Mouse (Mus musculus): ENCODE data around the gene Fem1a. TPM values are rescaled to one million over a fixed set of nuclear protein-coding genes. Genes with fewer than 3 reads are reported as not detected.
A peak's percentile ranks its signal among the peaks of the same experiment; 100 is the strongest.

Gene Fem1a
- polyA plus RNA-seq, 1 experiment from 2014 or later, result 19.3 TPM

DNA sequence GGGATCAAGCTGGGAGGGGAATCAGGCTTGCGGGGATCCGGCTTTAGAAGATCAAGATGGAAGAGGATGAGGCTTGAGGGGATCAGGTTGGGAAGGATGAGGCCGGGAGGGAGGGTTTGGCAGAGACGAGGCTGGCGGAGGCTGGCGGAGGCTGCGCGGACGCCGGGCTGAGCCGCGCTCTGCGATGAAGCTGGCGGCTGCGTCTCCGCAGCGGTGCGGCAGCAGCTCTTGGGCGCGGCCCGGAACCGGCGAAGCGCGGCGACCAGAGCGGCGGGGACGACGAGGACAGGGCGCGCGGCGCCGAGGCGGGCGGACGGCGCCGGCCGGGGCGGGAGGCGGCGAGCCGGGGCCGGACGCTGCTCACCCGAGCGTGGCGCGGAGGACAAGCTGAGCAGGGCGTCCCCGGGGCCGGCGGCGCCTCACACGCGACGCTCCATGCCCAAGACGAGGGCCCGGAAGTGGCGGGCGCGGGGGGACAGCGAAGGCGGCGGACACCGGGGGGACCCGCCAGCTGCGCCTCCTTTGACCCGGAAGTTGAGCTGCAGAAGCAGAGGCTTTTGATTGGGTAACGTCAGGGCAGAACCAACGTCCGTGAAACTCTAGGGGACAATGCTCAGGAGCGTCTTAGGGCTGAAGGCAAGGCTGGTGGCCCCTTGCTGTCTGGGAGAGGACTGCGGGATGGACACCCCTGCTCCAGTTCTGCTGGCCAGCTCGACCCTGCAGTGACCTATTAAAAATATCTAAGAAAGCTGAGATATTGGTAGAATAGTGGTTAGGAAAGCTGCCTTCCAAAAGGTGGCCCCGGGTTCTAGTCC lies 38.0 kb upstream of the Fem1a start, which contains the start of gene Dpp9:
TSS of gene Dpp9 (minus strand) at position 529 of the 815 bp plus-strand sequence.
- peaks cover 2% of the 10 kb centered on the region; the same call in 1 of the 2 replicates for H3K36me3 ChIP-seq (ENCODE audit: control insufficient read depth, insufficient read depth, low read length)
- H3K4me3 ChIP-seq (ENCODE audit: low read depth, low read length), result peak within 1 kb of the TSS; percentile 90
- H3K27me3 ChIP-seq (ENCODE audit: control insufficient read depth, insufficient read depth, low read length), result no peaks in the 10 kb centered on the region
- no peaks in the 10 kb centered on the region for H3K9me3 ChIP-seq (replicated peaks; ENCODE audit: control insufficient read depth, low read length)
- peak; percentile 98 for ATAC-seq (replicated peaks; ENCODE audit: insufficient number of reproducible peaks, low FRiP score, low TSS enrichment)
- H3K4me1 ChIP-seq (ENCODE audit: control insufficient read depth, insufficient read depth, low read length), result peaks cover 14% of the 10 kb centered on the region
- peak within 1 kb of the TSS; percentile 94 for H3K9ac ChIP-seq (ENCODE audit: low read depth, low read length)
- H3K27ac ChIP-seq (ENCODE audit: low read depth, low read length), result peak within 1 kb of the TSS; percentile 46; the same call in 1 of the 2 replicates
- under 1% methylated on average over 45 of the region's 78 CpGs for WGBS (ENCODE audit: insufficient replicate concordance)
- H3K4me2 ChIP-seq, result peak within 1 kb of the TSS; percentile 87

GRCm38 (mm10) chr17:56219251-56219650 lies 37.4 kb upstream of the Fem1a start:
- peak; percentile 4; the same call in 1 of the 2 replicates for ATAC-seq (replicated peaks; ENCODE audit: insufficient number of reproducible peaks, low FRiP score, low TSS enrichment)
- peaks cover 2% of the 10 kb centered on the region; the same call in 1 of the 2 replicates for H3K36me3 ChIP-seq (ENCODE audit: control insufficient read depth, insufficient read depth, low read length)
- peak overlapping the region; percentile 87 for H3K4me2 ChIP-seq
- no peaks in the 10 kb centered on the region for H3K27me3 ChIP-seq (ENCODE audit: control insufficient read depth, insufficient read depth, low read length)
- 39% methylated on average over 12 of the region's 12 CpGs for WGBS (ENCODE audit: insufficient replicate concordance)
- H3K9me3 ChIP-seq (replicated peaks; ENCODE audit: control insufficient read depth, low read length), result no peaks in the 10 kb centered on the region
- H3K9ac ChIP-seq (ENCODE audit: low read depth, low read length), result peak overlapping the region; percentile 94
- peak overlapping the region; percentile 90 for H3K4me3 ChIP-seq (ENCODE audit: low read depth, low read length)
- H3K27ac ChIP-seq (ENCODE audit: low read depth, low read length), result no peak overlapping the region
- peaks cover 14% of the 10 kb centered on the region for H3K4me1 ChIP-seq (ENCODE audit: control insufficient read depth, insufficient read depth, low read length)

DNA sequence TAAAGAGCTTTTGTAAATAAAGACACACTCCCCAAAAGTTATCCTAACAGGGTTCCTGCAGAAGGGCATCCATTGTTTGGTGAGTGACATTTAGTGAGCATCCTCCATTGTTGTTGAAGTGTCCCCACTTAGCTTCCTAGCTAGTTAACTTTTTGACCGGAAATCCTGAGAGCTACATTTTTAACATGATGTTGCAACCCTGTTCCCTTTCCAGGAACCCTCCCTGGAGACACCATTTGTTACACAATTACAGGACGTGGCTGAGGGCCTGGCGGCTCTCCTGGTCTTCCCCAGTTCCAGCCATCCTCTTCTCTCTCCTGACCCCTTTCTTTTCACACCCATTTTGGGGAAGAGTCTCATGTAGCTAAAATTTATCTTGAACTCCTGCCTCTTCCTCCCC lies 36.8 kb upstream of the Fem1a start:
- no peaks in the 10 kb centered on the region for H3K9me3 ChIP-seq (replicated peaks; ENCODE audit: control insufficient read depth, low read length)
- H3K36me3 ChIP-seq (ENCODE audit: control insufficient read depth, insufficient read depth, low read length), result peaks cover 2% of the 10 kb centered on the region; the same call in 1 of the 2 replicates
- H3K9ac ChIP-seq (ENCODE audit: low read depth, low read length), result no peak overlapping the region
- peak overlapping the region; percentile 87; the same call in 1 of the 2 replicates for H3K4me2 ChIP-seq
- no peak for ATAC-seq (replicated peaks; ENCODE audit: insufficient number of reproducible peaks, low FRiP score, low TSS enrichment)
- H3K4me1 ChIP-seq (ENCODE audit: control insufficient read depth, insufficient read depth, low read length), result peaks cover 14% of the 10 kb centered on the region
- no peak overlapping the region for H3K27ac ChIP-seq (ENCODE audit: low read depth, low read length)
- 54% methylated on average over 3 of the region's 3 CpGs for WGBS (ENCODE audit: insufficient replicate concordance)
- H3K27me3 ChIP-seq (ENCODE audit: control insufficient read depth, insufficient read depth, low read length), result no peaks in the 10 kb centered on the region
- no peak overlapping the region for H3K4me3 ChIP-seq (ENCODE audit: low read depth, low read length)

DNA sequence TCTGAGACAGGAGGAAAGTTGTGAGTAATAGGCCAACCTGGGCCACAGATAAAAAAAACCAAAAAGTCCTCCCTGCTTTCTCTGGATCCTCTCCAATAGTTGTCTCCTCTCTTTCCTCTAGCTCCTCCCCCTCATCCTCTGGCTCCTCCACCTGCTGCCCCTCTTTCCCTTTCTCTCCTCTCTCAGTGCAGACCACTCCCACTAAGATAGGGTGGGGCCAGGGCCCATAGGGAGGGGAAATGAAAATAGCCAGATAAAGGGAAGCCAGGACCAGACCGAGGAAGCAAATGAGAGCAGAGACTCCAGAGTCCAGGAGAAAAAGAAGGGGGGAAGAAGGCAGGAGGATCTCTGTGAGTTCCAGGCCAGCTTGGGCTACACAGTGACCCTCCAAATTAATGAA lies 31.7 kb upstream of the Fem1a start:
- Histone ChIP-seq H3K4me2 (no peak overlapping the region), H3K4me1 (ENCODE audit: control insufficient read depth, insufficient read depth, low read length) (no peaks in the 10 kb centered on the region), H3K4me3 (ENCODE audit: low read depth, low read length) (no peak overlapping the region), H3K27ac (ENCODE audit: low read depth, low read length) (no peak overlapping the region), H3K36me3 (ENCODE audit: control insufficient read depth, insufficient read depth, low read length) (no peaks in the 10 kb centered on the region), H3K9ac (ENCODE audit: low read depth, low read length) (no peak overlapping the region), H3K9me3 (replicated peaks; ENCODE audit: control insufficient read depth, low read length) (no peaks in the 10 kb centered on the region), H3K27me3 (ENCODE audit: control insufficient read depth, insufficient read depth, low read length) (no peaks in the 10 kb centered on the region)
- no peak for ATAC-seq (replicated peaks; ENCODE audit: insufficient number of reproducible peaks, low FRiP score, low TSS enrichment)
- WGBS (ENCODE audit: insufficient replicate concordance), result 17% methylated on average over 1 of the region's 1 CpGs

DNA sequence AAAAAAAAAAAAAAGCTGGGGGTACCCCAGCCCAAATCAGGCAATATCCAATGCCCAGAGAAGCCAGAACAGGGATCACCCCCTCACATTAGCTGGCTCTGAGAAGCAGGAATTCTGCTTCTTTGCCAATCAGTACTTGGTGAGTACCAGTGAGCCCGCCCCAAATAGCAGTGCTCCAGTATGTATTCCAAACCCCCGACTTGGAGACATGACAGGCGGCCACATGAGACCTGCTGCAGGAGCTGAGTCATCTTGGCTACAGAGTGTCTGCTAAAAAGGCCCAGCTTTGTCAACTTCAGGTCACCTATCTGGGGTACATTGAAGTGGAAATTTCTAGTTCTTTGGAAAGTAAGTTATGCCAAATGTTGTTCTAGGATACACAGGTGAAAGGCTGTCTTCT lies 30.0 kb upstream of the Fem1a start:
- Histone ChIP-seq H3K36me3 (ENCODE audit: control insufficient read depth, insufficient read depth, low read length) (no peaks in the 10 kb centered on the region), H3K27ac (ENCODE audit: low read depth, low read length) (no peak overlapping the region), H3K4me1 (ENCODE audit: control insufficient read depth, insufficient read depth, low read length) (no peaks in the 10 kb centered on the region), H3K4me3 (ENCODE audit: low read depth, low read length) (no peak overlapping the region), H3K9ac (ENCODE audit: low read depth, low read length) (no peak overlapping the region), H3K9me3 (replicated peaks; ENCODE audit: control insufficient read depth, low read length) (no peaks in the 10 kb centered on the region), H3K4me2 (no peak overlapping the region), H3K27me3 (ENCODE audit: control insufficient read depth, insufficient read depth, low read length) (no peaks in the 10 kb centered on the region)
- 60% methylated on average over 3 of the region's 3 CpGs for WGBS (ENCODE audit: insufficient replicate concordance)
- ATAC-seq (replicated peaks; ENCODE audit: insufficient number of reproducible peaks, low FRiP score, low TSS enrichment), result no peak

- Histone ChIP-seq H3K36me3 (ENCODE audit: control insufficient read depth, insufficient read depth, low read length) (no peaks in the 10 kb centered on the region), H3K9ac (ENCODE audit: low read depth, low read length) (no peak overlapping the region), H3K4me2 (no peak overlapping the region), H3K4me3 (ENCODE audit: low read depth, low read length) (no peak overlapping the region), H3K27me3 (ENCODE audit: control insufficient read depth, insufficient read depth, low read length) (no peaks in the 10 kb centered on the region), H3K27ac (ENCODE audit: low read depth, low read length) (no peak overlapping the region), H3K4me1 (ENCODE audit: control insufficient read depth, insufficient read depth, low read length) (peaks cover 4% of the 10 kb centered on the region; the same call in 1 of the 2 replicates), H3K9me3 (replicated peaks; ENCODE audit: control insufficient read depth, low read length) (no peaks in the 10 kb centered on the region)
- WGBS (ENCODE audit: insufficient replicate concordance), result 54% methylated on average over 10 of the region's 10 CpGs
- ATAC-seq (replicated peaks; ENCODE audit: insufficient number of reproducible peaks, low FRiP score, low TSS enrichment), result no peak
Observed at GRCm38 (mm10) chr17:56229943-56230342, 26.7 kb upstream of the Fem1a start.

DNA sequence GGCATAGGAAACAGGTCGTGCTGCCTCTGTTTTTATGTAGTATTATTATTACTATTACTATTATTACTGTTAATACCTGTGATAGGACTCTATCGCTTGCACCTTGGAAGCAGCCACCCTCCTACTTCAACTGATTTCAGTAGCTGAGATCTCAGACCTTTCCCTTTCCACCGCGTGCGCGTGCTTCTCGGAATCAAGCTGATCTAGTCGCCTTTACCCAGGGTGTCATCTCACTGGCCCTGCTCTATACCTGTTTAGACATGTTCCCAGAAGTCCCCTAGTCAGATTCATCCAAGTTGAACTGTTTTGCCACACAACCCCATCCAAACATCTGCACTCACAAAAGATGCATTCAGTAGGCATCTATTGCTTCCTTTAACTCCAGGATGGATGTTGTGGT lies 23.2 kb upstream of the Fem1a start:
- Histone ChIP-seq H3K4me1 (ENCODE audit: control insufficient read depth, insufficient read depth, low read length) (peaks cover 4% of the 10 kb centered on the region; the same call in 1 of the 2 replicates), H3K9me3 (replicated peaks; ENCODE audit: control insufficient read depth, low read length) (no peaks in the 10 kb centered on the region), H3K4me3 (ENCODE audit: low read depth, low read length) (no peak overlapping the region), H3K9ac (ENCODE audit: low read depth, low read length) (no peak overlapping the region), H3K4me2 (no peak overlapping the region), H3K27me3 (ENCODE audit: control insufficient read depth, insufficient read depth, low read length) (no peaks in the 10 kb centered on the region), H3K36me3 (ENCODE audit: control insufficient read depth, insufficient read depth, low read length) (no peaks in the 10 kb centered on the region), H3K27ac (ENCODE audit: low read depth, low read length) (no peak overlapping the region)
- 48% methylated on average over 8 of the region's 8 CpGs for WGBS (ENCODE audit: insufficient replicate concordance)
- ATAC-seq (replicated peaks; ENCODE audit: insufficient number of reproducible peaks, low FRiP score, low TSS enrichment), result no peak

- H3K36me3 ChIP-seq (ENCODE audit: control insufficient read depth, insufficient read depth, low read length), result no peaks in the 10 kb centered on the region
- H3K9ac ChIP-seq (ENCODE audit: low read depth, low read length), result no peak overlapping the region
- peak; percentile 42; the same call in 1 of the 2 replicates for ATAC-seq (replicated peaks; ENCODE audit: insufficient number of reproducible peaks, low FRiP score, low TSS enrichment)
- WGBS (ENCODE audit: insufficient replicate concordance), result 5% methylated on average over 14 of the region's 14 CpGs
- H3K4me3 ChIP-seq (ENCODE audit: low read depth, low read length), result no peak overlapping the region
- H3K27me3 ChIP-seq (ENCODE audit: control insufficient read depth, insufficient read depth, low read length), result no peaks in the 10 kb centered on the region
- H3K27ac ChIP-seq (ENCODE audit: low read depth, low read length), result no peak overlapping the region
- peaks cover 4% of the 10 kb centered on the region; the same call in 1 of the 2 replicates for H3K4me1 ChIP-seq (ENCODE audit: control insufficient read depth, insufficient read depth, low read length)
- no peak overlapping the region for H3K4me2 ChIP-seq
- no peaks in the 10 kb centered on the region for H3K9me3 ChIP-seq (replicated peaks; ENCODE audit: control insufficient read depth, low read length)
Observed at GRCm38 (mm10) chr17:56233818-56234469, 22.7 kb upstream of the Fem1a start.
